15 mouse cellular contexts compared by ENCODE assay signal in the genomic region with DNA sequence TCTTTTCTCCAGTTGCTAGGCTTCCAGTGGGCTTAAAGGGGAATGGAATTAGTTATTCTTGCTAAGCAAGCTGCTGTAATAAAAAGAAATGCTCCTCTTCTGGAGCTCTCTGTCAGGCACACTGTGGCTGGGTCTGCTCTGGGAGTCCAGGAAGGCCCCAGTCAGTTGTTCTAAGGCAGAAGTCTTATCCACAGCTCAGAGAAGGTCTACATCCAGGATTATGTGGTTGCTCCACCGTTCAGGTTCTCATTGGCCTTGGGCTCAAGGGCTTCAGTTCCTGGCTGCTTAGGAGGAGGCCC. TPM values are rescaled to one million over a fixed set of nuclear protein-coding genes. Genes with fewer than 3 reads are reported as not detected.
DNase-seq lines count a peak whose midpoint lies in the region; ATAC-seq lines count a peak whose summit lies in the region.
"Had no signal": no experiment of that assay in that cellular context is flagged by ENCODE, and none has a peak within 500 bp of the region (broad histone marks: within the 10 kb centered on the region; RNA-seq: fewer than 3 reads in every experiment).

No protein-coding gene starts in this region.

- peaks cover 32% of the 10 kb centered on the region for H3K4me1 ChIP-seq in heart, embryonic 10.5 days
- peaks cover 18% of the 10 kb centered on the region for H3K4me1 ChIP-seq in neural tube, embryonic 12.5 days
- peaks cover 19% of the 10 kb centered on the region for H3K4me1 ChIP-seq in midbrain, embryonic 14.5 days (ENCODE audit: control insufficient read depth, insufficient read depth, low read length)

- intact Hi-C loops in heart, postnatal 25 days (cut with DNase I), result no loop called here

- peak overlapping the region; percentile 62 for H3K27ac ChIP-seq in heart, embryonic 10.5 days
- no peak overlapping the region for H3K27ac ChIP-seq in neural tube, embryonic 12.5 days
- peak overlapping the region; percentile 26 for H3K27ac ChIP-seq in midbrain, embryonic 14.5 days (replicated peaks; ENCODE audit: low read depth, low read length)
- H3K27ac ChIP-seq: limb, embryonic 12.5 days had no signal

- DNase-seq in heart, embryonic 10.5 days (ENCODE audit: low spot score), result no peak
- no peak for DNase-seq in heart, postnatal 25 days (ENCODE audit: low spot score)
- no peak for DNase-seq in neural tube, embryonic 10.5 days (ENCODE audit: extremely low spot score, low spot score)
- DNase-seq in midbrain, embryonic 14.5 days, result peak; percentile 28
- DNase-seq in adrenal gland, postnatal 10 days, result no peak
- no peak for DNase-seq in adipocyte (ENCODE audit: low spot score)
- DNase-seq in cerebellum, adult 18-20 months, result no peak
- DNase-seq: cerebellum, postnatal 36 days; gastrocnemius, postnatal 25 days; thymus, postnatal 14 days had no signal

- ATAC-seq in neural tube, embryonic 12.5 days (ENCODE audit: low FRiP score, low read depth), result peak; percentile 21; the same call in 1 of the 2 replicates
- ATAC-seq in midbrain, embryonic 14.5 days (ENCODE audit: low FRiP score, low TSS enrichment), result no peak; the same call in 1 of the 2 replicates
- ATAC-seq: activated CD4-positive, CD25-positive, alpha-beta regulatory T cell, adult 4 months had no signal

- no peak overlapping the region for H3K9ac ChIP-seq in neural tube, embryonic 12.5 days
- H3K9ac ChIP-seq in midbrain, embryonic 14.5 days (replicated peaks; ENCODE audit: low read length), result no peak overlapping the region
- H3K9ac ChIP-seq: heart, embryonic 15.5 days; limb, embryonic 12.5 days had no signal

- H3K9me3 ChIP-seq in heart, embryonic 10.5 days, result no peaks in the 10 kb centered on the region
- no peaks in the 10 kb centered on the region for H3K9me3 ChIP-seq in neural tube, embryonic 12.5 days
- no peaks in the 10 kb centered on the region for H3K9me3 ChIP-seq in midbrain, embryonic 14.5 days (ENCODE audit: control insufficient read depth, low read length)
- H3K9me3 ChIP-seq: heart, embryonic 15.5 days; limb, embryonic 12.5 days had no signal

- 80% methylated on average over 1 of the region's 1 CpGs for WGBS in heart, embryonic 10.5 days
- WGBS in neural tube, embryonic 12.5 days, result 82% methylated on average over 1 of the region's 1 CpGs
- 40% methylated on average over 1 of the region's 1 CpGs for WGBS in midbrain, embryonic 14.5 days

- H3K4me3 ChIP-seq in heart, embryonic 10.5 days, result no peak overlapping the region
- H3K4me3 ChIP-seq in neural tube, embryonic 12.5 days, result no peak overlapping the region
- H3K4me3 ChIP-seq in midbrain, embryonic 14.5 days (replicated peaks; ENCODE audit: low read depth, low read length), result no peak overlapping the region
- H3K4me3 ChIP-seq: heart, embryonic 15.5 days; limb, embryonic 12.5 days had no signal

- no peaks in the 10 kb centered on the region for H3K27me3 ChIP-seq in heart, embryonic 10.5 days (ENCODE audit: insufficient read depth, poor library complexity, severe bottlenecking)
- no peaks in the 10 kb centered on the region for H3K27me3 ChIP-seq in neural tube, embryonic 12.5 days (replicated peaks)
- no peaks in the 10 kb centered on the region for H3K27me3 ChIP-seq in midbrain, embryonic 14.5 days (ENCODE audit: control insufficient read depth, insufficient read depth, low read length)
- H3K27me3 ChIP-seq: heart, embryonic 15.5 days; limb, embryonic 12.5 days had no signal

- peak overlapping the region; percentile 14; the same call in 1 of the 2 replicates for H3K4me2 ChIP-seq in neural tube, embryonic 12.5 days (replicated peaks)
- no peak overlapping the region for H3K4me2 ChIP-seq in midbrain, embryonic 14.5 days (ENCODE audit: low read length)
- H3K4me2 ChIP-seq: heart, embryonic 15.5 days; limb, embryonic 12.5 days had no signal

- H3K36me3 ChIP-seq in heart, embryonic 10.5 days, result no peaks in the 10 kb centered on the region
- no peaks in the 10 kb centered on the region for H3K36me3 ChIP-seq in neural tube, embryonic 12.5 days
- H3K36me3 ChIP-seq in midbrain, embryonic 14.5 days (ENCODE audit: control insufficient read depth, insufficient read depth, low read length), result no peaks in the 10 kb centered on the region
- H3K36me3 ChIP-seq: heart, embryonic 15.5 days; limb, embryonic 12.5 days had no signal

RNA-seq across cellular contexts. Expression of a gene that starts 34.9 kb away (rescaled TPM):
- polyA plus RNA-seq in heart, embryonic 10.5 days (2016; fragmentation: Nextera tagmentation; extraction: Ambion mirVana), result 8.1 and 8.7 TPM in 2 replicates
- total RNA-seq in heart, postnatal 25 days (2021), result under 1 TPM; 0.08 to 0.34 TPM
- 4.3 and 4.4 TPM in 2 replicates for polyA plus RNA-seq in neural tube, embryonic 12.5 days (2016; fragmentation: Nextera tagmentation; extraction: Ambion mirVana)
- 6.3 and 8.4 TPM in 2 replicates for polyA plus RNA-seq in midbrain, embryonic 14.5 days (2014; fragmentation: Nextera tagmentation; extraction: Ambion mirVana)
- total RNA-seq in adrenal gland, postnatal 10 days (2021), result 1 to 10 TPM; 8.2 TPM
- total RNA-seq: neutrophil, adult 5-6 weeks had no signal
- polyA plus RNA-seq: activated CD4-positive, CD25-positive, alpha-beta regulatory T cell, adult 4 months had no signal
